9 mouse cellular contexts compared by ENCODE assay signal in genomic region chr10:103402171-103402570, GRCm38 (mm10). TPM values are rescaled to one million over a fixed set of nuclear protein-coding genes. Genes with fewer than 3 reads are reported as not detected.
A peak's percentile ranks its signal among the peaks of the same experiment; 100 is the strongest.
DNase-seq lines count a peak whose midpoint lies in the region; ATAC-seq and TF ChIP-seq lines count a peak whose summit lies in the region.
"Had no signal": no experiment of that assay in that cellular context is flagged by ENCODE, and none has a peak within 500 bp of the region (broad histone marks: within the 10 kb centered on the region; RNA-seq: fewer than 3 reads in every experiment).

No protein-coding gene starts in this region.

- ATAC-seq in forebrain, embryonic 11.5 days (replicated peaks; ENCODE audit: low FRiP score): peak; percentile 55; the same call in 1 of the 2 replicates
- ATAC-seq in midbrain, embryonic 11.5 days (ENCODE audit: low FRiP score): peak; percentile 65; the same call in 1 of the 2 replicates
- peak; percentile 64 for ATAC-seq in forebrain, embryonic 14.5 days
- ATAC-seq in midbrain, postnatal 0 days (ENCODE audit: low FRiP score): no peak
- ATAC-seq in activated CD4-positive, CD25-positive, alpha-beta regulatory T cell, adult 4 months: no peak

- no peak for DNase-seq in forebrain, embryonic 11.5 days (ENCODE audit: low spot score)
- DNase-seq in forebrain, embryonic 10.5 days (ENCODE audit: extremely low spot score, low spot score): no peak
- peak; percentile 85 for DNase-seq in midbrain, embryonic 11.5 days (ENCODE audit: low spot score, missing footprints)
- no peak for DNase-seq in midbrain, embryonic 10.5 days (ENCODE audit: low spot score)
- DNase-seq in forebrain, embryonic 14.5 days (ENCODE audit: low spot score): peak; percentile 81
- DNase-seq in midbrain, postnatal 0 days (ENCODE audit: low spot score): peak; percentile 81
- no peak for DNase-seq in urinary bladder, postnatal 14 days (ENCODE audit: low spot score)

- no peak overlapping the region for H3K4me3 ChIP-seq in forebrain, embryonic 11.5 days (ENCODE audit: low read depth, low read length)
- H3K4me3 ChIP-seq in forebrain, embryonic 10.5 days: no peak overlapping the region
- H3K4me3 ChIP-seq in midbrain, embryonic 11.5 days (ENCODE audit: low read depth, low read length): no peak overlapping the region
- H3K4me3 ChIP-seq in midbrain, embryonic 10.5 days: no peak overlapping the region
- no peak overlapping the region for H3K4me3 ChIP-seq in forebrain, embryonic 14.5 days (ENCODE audit: low read depth, low read length)
- H3K4me3 ChIP-seq in midbrain, postnatal 0 days (ENCODE audit: low read depth, low read length): no peak overlapping the region

- peak; percentile 86 for TF ChIP-seq CTCF in midbrain, postnatal 0 days (IDR thresholded peaks at IDR 0.05)

- no peak overlapping the region for H3K27ac ChIP-seq in forebrain, embryonic 11.5 days (ENCODE audit: low read depth, low read length)
- H3K27ac ChIP-seq in forebrain, embryonic 10.5 days: no peak overlapping the region
- no peak overlapping the region for H3K27ac ChIP-seq in midbrain, embryonic 11.5 days (ENCODE audit: low read depth, low read length)
- no peak overlapping the region for H3K27ac ChIP-seq in midbrain, embryonic 10.5 days (replicated peaks)
- H3K27ac ChIP-seq in forebrain, embryonic 14.5 days (ENCODE audit: low read depth, low read length): no peak overlapping the region
- no peak overlapping the region for H3K27ac ChIP-seq in midbrain, postnatal 0 days (ENCODE audit: low read depth, low read length)
- H3K27ac ChIP-seq: macrophage had no signal

- no peaks in the 10 kb centered on the region for H3K9me3 ChIP-seq in forebrain, embryonic 11.5 days (ENCODE audit: control insufficient read depth, low read length)
- H3K9me3 ChIP-seq in forebrain, embryonic 10.5 days: no peaks in the 10 kb centered on the region
- H3K9me3 ChIP-seq in midbrain, embryonic 11.5 days (ENCODE audit: control insufficient read depth, low read length): no peaks in the 10 kb centered on the region
- H3K9me3 ChIP-seq in midbrain, embryonic 10.5 days (replicated peaks): no peaks in the 10 kb centered on the region
- H3K9me3 ChIP-seq in forebrain, embryonic 14.5 days (replicated peaks; ENCODE audit: control insufficient read depth, low read length): no peaks in the 10 kb centered on the region
- no peaks in the 10 kb centered on the region for H3K9me3 ChIP-seq in midbrain, postnatal 0 days (ENCODE audit: low read length)

- no peak overlapping the region for H3K4me2 ChIP-seq in forebrain, embryonic 11.5 days (ENCODE audit: low read depth, low read length, severe bottlenecking)
- H3K4me2 ChIP-seq in midbrain, embryonic 11.5 days: no peak overlapping the region
- no peak overlapping the region for H3K4me2 ChIP-seq in forebrain, embryonic 14.5 days (ENCODE audit: low read length)
- H3K4me2 ChIP-seq in midbrain, postnatal 0 days (ENCODE audit: low read depth, low read length, poor library complexity, severe bottlenecking): no peak overlapping the region

- no peaks in the 10 kb centered on the region for H3K4me1 ChIP-seq in forebrain, embryonic 11.5 days (replicated peaks; ENCODE audit: control insufficient read depth, insufficient read depth, low read length)
- H3K4me1 ChIP-seq in forebrain, embryonic 10.5 days: peaks cover 21% of the 10 kb centered on the region
- no peaks in the 10 kb centered on the region for H3K4me1 ChIP-seq in midbrain, embryonic 11.5 days (ENCODE audit: control insufficient read depth, insufficient read depth, low read length)
- H3K4me1 ChIP-seq in midbrain, embryonic 10.5 days: peaks cover 11% of the 10 kb centered on the region
- no peaks in the 10 kb centered on the region for H3K4me1 ChIP-seq in forebrain, embryonic 14.5 days (ENCODE audit: control insufficient read depth, insufficient read depth, low read length)
- no peaks in the 10 kb centered on the region for H3K4me1 ChIP-seq in midbrain, postnatal 0 days (ENCODE audit: insufficient read depth, low read length)

- H3K36me3 ChIP-seq in forebrain, embryonic 11.5 days (ENCODE audit: control insufficient read depth, insufficient read depth, low read length): no peaks in the 10 kb centered on the region
- no peaks in the 10 kb centered on the region for H3K36me3 ChIP-seq in forebrain, embryonic 10.5 days (replicated peaks)
- H3K36me3 ChIP-seq in midbrain, embryonic 11.5 days (ENCODE audit: control insufficient read depth, insufficient read depth, low read length): no peaks in the 10 kb centered on the region
- no peaks in the 10 kb centered on the region for H3K36me3 ChIP-seq in midbrain, embryonic 10.5 days
- no peaks in the 10 kb centered on the region for H3K36me3 ChIP-seq in forebrain, embryonic 14.5 days (ENCODE audit: control insufficient read depth, insufficient read depth, low read length)
- no peaks in the 10 kb centered on the region for H3K36me3 ChIP-seq in midbrain, postnatal 0 days (ENCODE audit: insufficient read depth, low read length)

- 18% methylated on average over 4 of the region's 4 CpGs for WGBS in forebrain, embryonic 11.5 days
- WGBS in forebrain, embryonic 10.5 days: 30% methylated on average over 4 of the region's 4 CpGs
- 25% methylated on average over 4 of the region's 4 CpGs for WGBS in midbrain, embryonic 11.5 days
- WGBS in midbrain, embryonic 10.5 days: 30% methylated on average over 4 of the region's 4 CpGs
- 15% methylated on average over 4 of the region's 4 CpGs for WGBS in forebrain, embryonic 14.5 days
- 19% methylated on average over 4 of the region's 4 CpGs for WGBS in midbrain, postnatal 0 days

- no peak overlapping the region for H3K9ac ChIP-seq in forebrain, embryonic 11.5 days (ENCODE audit: low read length)
- no peak overlapping the region for H3K9ac ChIP-seq in midbrain, embryonic 11.5 days (ENCODE audit: low read length)
- H3K9ac ChIP-seq in forebrain, embryonic 14.5 days (ENCODE audit: low read length): no peak overlapping the region
- H3K9ac ChIP-seq in midbrain, postnatal 0 days (replicated peaks; ENCODE audit: low read length, poor library complexity, severe bottlenecking): no peak overlapping the region

- no peaks in the 10 kb centered on the region for H3K27me3 ChIP-seq in forebrain, embryonic 11.5 days (ENCODE audit: control insufficient read depth, insufficient read depth, low read length)
- no peaks in the 10 kb centered on the region for H3K27me3 ChIP-seq in forebrain, embryonic 10.5 days (ENCODE audit: poor library complexity, severe bottlenecking)
- no peaks in the 10 kb centered on the region for H3K27me3 ChIP-seq in midbrain, embryonic 11.5 days (ENCODE audit: control insufficient read depth, insufficient read depth, low read length)
- H3K27me3 ChIP-seq in midbrain, embryonic 10.5 days (ENCODE audit: low read depth, poor library complexity, severe bottlenecking): no peaks in the 10 kb centered on the region
- H3K27me3 ChIP-seq in forebrain, embryonic 14.5 days (replicated peaks; ENCODE audit: control insufficient read depth, insufficient read depth, low read length): no peaks in the 10 kb centered on the region
- no peaks in the 10 kb centered on the region for H3K27me3 ChIP-seq in midbrain, postnatal 0 days (ENCODE audit: insufficient read depth, low read length)

RNA-seq across cellular contexts. Expression of gene Slc6a15, which starts 34.6 kb away (rescaled TPM):
- polyA plus RNA-seq in forebrain, embryonic 11.5 days (2014; fragmentation: Nextera tagmentation; extraction: Ambion mirVana): 15.3 and 17.1 TPM in 2 replicates
- polyA plus RNA-seq in forebrain, embryonic 10.5 days (2016; fragmentation: Nextera tagmentation; extraction: Ambion mirVana): 8.4 and 10.0 TPM in 2 replicates
- polyA plus RNA-seq in midbrain, embryonic 11.5 days (2014; fragmentation: Nextera tagmentation; extraction: Ambion mirVana): 10.1 and 10.9 TPM in 2 replicates
- 7.2 and 8.3 TPM in 2 replicates for polyA plus RNA-seq in midbrain, embryonic 10.5 days (2016; fragmentation: Nextera tagmentation; extraction: Ambion mirVana)
- 57.6 and 74.8 TPM in 2 replicates for polyA plus RNA-seq in forebrain, embryonic 14.5 days (2014; fragmentation: Nextera tagmentation; extraction: Ambion mirVana)
- total RNA-seq in midbrain, postnatal 0 days (2014; rRNA removed): 59.5 and 65.6 TPM in 2 replicates
- polyA plus RNA-seq in midbrain, postnatal 0 days (2015; fragmentation: Nextera tagmentation; extraction: Ambion mirVana): 58.6 and 61.4 TPM in 2 replicates
- polyA plus RNA-seq in activated CD4-positive, CD25-positive, alpha-beta regulatory T cell, adult 4 months (2017; shearing (Covaris generic)): not detected
- polyA plus RNA-seq: macrophage had no signal

Comparison
In these comparisons a context has a peak if more than half of its experiments do, and no peak if none do; other contexts are left out.
1. ATAC-seq: peak in forebrain, embryonic 11.5 days (single experiment), midbrain, embryonic 11.5 days (single experiment) and forebrain, embryonic 14.5 days (single experiment); none in midbrain, postnatal 0 days (single experiment) and activated CD4-positive, CD25-positive, alpha-beta regulatory T cell, adult 4 months (single experiment).
2. DNase-seq: peak in midbrain, embryonic 11.5 days (single experiment), forebrain, embryonic 14.5 days (single experiment) and midbrain, postnatal 0 days (single experiment); none in forebrain, embryonic 11.5 days (single experiment), forebrain, embryonic 10.5 days (single experiment), midbrain, embryonic 10.5 days (single experiment) and urinary bladder, postnatal 14 days (single experiment).